Mouse (Mus musculus): Measurements from ENCODE around the gene Arpc2. TPM values are rescaled to one million over a fixed set of nuclear protein-coding genes. Genes with fewer than 3 reads are reported as not detected.

The Arpc2 gene
- total and polyA plus RNA-seq, 3 experiments = 234 to 522 (median 455) TPM

GRCm38 (mm10) chr1:74240832-74241231 lies 4.9 kb downstream of the Arpc2 start:
- TF ChIP-seq UBTF (IDR thresholded peaks at IDR 0.05; ENCODE audit: low read depth, low read length) = no peak
- TF ChIP-seq USF1 (IDR thresholded peaks at IDR 0.05; ENCODE audit: low read depth, low read length) = no peak
- TF ChIP-seq ELF1 (IDR thresholded peaks at IDR 0.05; ENCODE audit: low read depth, low read length) = no peak
- TF ChIP-seq MXI1 (IDR thresholded peaks at IDR 0.05; ENCODE audit: low read depth, low read length) = no peak
- Histone ChIP-seq H3K27me3 (replicated peaks) (no peaks in the 10 kb centered on the region), H3K27ac (ENCODE audit: insufficient read depth, low read depth) (no peak overlapping the region), H3K9me3 (replicated peaks; ENCODE audit: low read length) (no peaks in the 10 kb centered on the region), H3K4me1 (ENCODE audit: control insufficient read depth in 1 of 2, insufficient read depth in 2 of 2) (peaks cover 20 to 58% of the 10 kb centered on the region in 2 experiments), H3K4me2 (ENCODE audit: insufficient read depth, low read depth, poor library complexity, severe bottlenecking) (no peak overlapping the region; the same call in 1 of the 2 replicates), H3K36me3 (replicated peaks in 1 of 2; ENCODE audit: control insufficient read depth in 1 of 2, insufficient read depth in 1 of 2, low read length in 1 of 2) (peaks cover 3 to 45% of the 10 kb centered on the region in 2 experiments), H3K9ac (ENCODE audit: insufficient read depth, low read depth) (no peak overlapping the region), H3K79me2 (replicated peaks; ENCODE audit: control insufficient read depth, extremely low read depth, insufficient read depth, poor library complexity, severe bottlenecking) (peaks cover 93% of the 10 kb centered on the region), H3K4me3 (replicated peaks in 1 of 3; ENCODE audit: low read depth in 2 of 3, low read length in 2 of 3, poor library complexity in 1 of 3) (no peak overlapping the region)
- dilution Hi-C loops (cut with MboI; ENCODE audit: extremely low pct_ligation_motif_present, extremely low pct_unique_long_range_greater_than_20kb, low sequenced_read_pairs) = no loop called here
- no peak for DNase-seq (ENCODE audit: extremely low read depth)
- in situ Hi-C loops (cut with MboI; ENCODE audit: low pct_ligation_motif_present, low pct_unique_long_range_greater_than_20kb, low sequenced_read_pairs) = no loop called here

- Histone ChIP-seq H3K79me2 (replicated peaks; ENCODE audit: control insufficient read depth, extremely low read depth, insufficient read depth, poor library complexity, severe bottlenecking) (peaks cover 81% of the 10 kb centered on the region), H3K9me3 (replicated peaks; ENCODE audit: low read length) (no peaks in the 10 kb centered on the region), H3K9ac (ENCODE audit: insufficient read depth, low read depth) (no peak overlapping the region), H3K27ac (ENCODE audit: insufficient read depth, low read depth) (no peak overlapping the region), H3K4me1 (ENCODE audit: control insufficient read depth in 1 of 2, insufficient read depth in 2 of 2) (peaks cover 25 to 92% of the 10 kb centered on the region in 2 experiments), H3K36me3 (replicated peaks in 1 of 2; ENCODE audit: control insufficient read depth in 1 of 2, insufficient read depth in 1 of 2, low read length in 1 of 2) (peaks cover 14 to 62% of the 10 kb centered on the region in 2 experiments), H3K4me3 (replicated peaks in 1 of 3; ENCODE audit: low read depth in 2 of 3, low read length in 2 of 3, poor library complexity in 1 of 3) (no peak overlapping the region), H3K27me3 (replicated peaks) (no peaks in the 10 kb centered on the region), H3K4me2 (ENCODE audit: insufficient read depth, low read depth, poor library complexity, severe bottlenecking) (peak overlapping the region; percentile 55; the same call in 1 of the 2 replicates)
- DNase-seq (ENCODE audit: extremely low read depth) = no peak
- in situ Hi-C loops (cut with MboI; ENCODE audit: low pct_ligation_motif_present, low pct_unique_long_range_greater_than_20kb, low sequenced_read_pairs) (no loop called here), dilution Hi-C loops (cut with MboI; ENCODE audit: extremely low pct_ligation_motif_present, extremely low pct_unique_long_range_greater_than_20kb, low sequenced_read_pairs) (no loop called here)
- 0 out of 2 replicates have a peak, but pooled peaks have one; percentile 44 for TF ChIP-seq CHD2 (IDR thresholded peaks at IDR 0.05; ENCODE audit: low read length)
- no peak for TF ChIP-seq UBTF (IDR thresholded peaks at IDR 0.05; ENCODE audit: low read depth, low read length)
These were observed 9.6 kb downstream of the Arpc2 start for GRCm38 (mm10) chr1:74245525-74245924.

- peaks cover 20 to 67% of the 10 kb centered on the region in 2 experiments for H3K4me1 ChIP-seq (ENCODE audit: control insufficient read depth in 1 of 2, insufficient read depth in 2 of 2)
- H3K9me3 ChIP-seq (replicated peaks; ENCODE audit: low read length) = no peaks in the 10 kb centered on the region
- TF ChIP-seq MEF2A (IDR thresholded peaks at IDR 0.05; ENCODE audit: borderline replicate concordance, low read depth, low read length) (peak; percentile 78), SIN3A (IDR thresholded peaks at IDR 0.05; ENCODE audit: low read length) (peak; percentile 74; the same call in 1 of the 2 replicates), POLR2AphosphoS2 (IDR thresholded peaks at IDR 0.05; ENCODE audit: low read depth, low read length) (peak; percentile 50; the same call in 1 of the 2 replicates), POLR2A (IDR thresholded peaks at IDR 0.05; ENCODE audit: low read depth, low read length) (0 out of 2 replicates have a peak, but pooled peaks have one; percentile 35), TBP (conservative IDR thresholded peaks at IDR 0.05; ENCODE audit: low read depth, low read length) (peak; percentile 71), MAZ (IDR thresholded peaks at IDR 0.05; ENCODE audit: low read depth, low read length) (no peak), NRF1 (IDR thresholded peaks at IDR 0.05; ENCODE audit: low read depth, low read length) (peak; percentile 35; the same call in 1 of the 2 replicates), ETS1 (conservative IDR thresholded peaks at IDR 0.05; ENCODE audit: low read depth, low read length) (peak; percentile 62), MAFK (IDR thresholded peaks at IDR 0.05; ENCODE audit: insufficient replicate concordance, low read length) (0 out of 2 replicates have a peak, but pooled peaks have one; percentile 21), JUN (IDR thresholded peaks at IDR 0.05; ENCODE audit: insufficient read depth, low read depth, low read length) (peak; percentile 89), HCFC1 (IDR thresholded peaks at IDR 0.05; ENCODE audit: low read depth, low read length) (peak; percentile 68), TCF12 (IDR thresholded peaks at IDR 0.05; ENCODE audit: low read depth, low read length) (peak; percentile 52; the same call in 1 of the 2 replicates), EP300 (IDR thresholded peaks at IDR 0.05; ENCODE audit: low read length) (peak; percentile 89), CHD2 (IDR thresholded peaks at IDR 0.05; ENCODE audit: low read length) (no peak), JUND (conservative IDR thresholded peaks at IDR 0.05; ENCODE audit: low read depth, low read length) (peak; percentile 91), IRF4 (IDR thresholded peaks at IDR 0.05; ENCODE audit: low read depth, low read length) (peak; percentile 92), E2F4 (IDR thresholded peaks at IDR 0.05; ENCODE audit: insufficient replicate concordance, low read depth, low read length) (no peak), USF1 (IDR thresholded peaks at IDR 0.05; ENCODE audit: low read depth, low read length) (no peak), UBTF (IDR thresholded peaks at IDR 0.05; ENCODE audit: low read depth, low read length) (no peak), MYC (IDR thresholded peaks at IDR 0.05; ENCODE audit: low read depth, low read length) (peak; percentile 87; the same call in 1 of the 2 replicates), CHD1 (IDR thresholded peaks at IDR 0.05; ENCODE audit: low read depth, low read length) (peak; percentile 84; the same call in 1 of the 2 replicates), ELF1 (IDR thresholded peaks at IDR 0.05; ENCODE audit: low read depth, low read length) (peak; percentile 85)
- peaks cover 58% of the 10 kb centered on the region for H3K79me2 ChIP-seq (replicated peaks; ENCODE audit: control insufficient read depth, extremely low read depth, insufficient read depth, poor library complexity, severe bottlenecking)
- peak overlapping the region; percentile 84 for H3K4me2 ChIP-seq (ENCODE audit: insufficient read depth, low read depth, poor library complexity, severe bottlenecking)
- in situ Hi-C loops (cut with MboI; ENCODE audit: low pct_ligation_motif_present, low pct_unique_long_range_greater_than_20kb, low sequenced_read_pairs) = no loop called here
- peaks cover 38 to 70% of the 10 kb centered on the region in 2 experiments for H3K36me3 ChIP-seq (replicated peaks in 1 of 2; ENCODE audit: control insufficient read depth in 1 of 2, insufficient read depth in 1 of 2, low read length in 1 of 2)
- H3K27me3 ChIP-seq (replicated peaks) = no peaks in the 10 kb centered on the region
- no peak overlapping the region for H3K4me3 ChIP-seq (replicated peaks in 1 of 3; ENCODE audit: low read depth in 2 of 3, low read length in 2 of 3, poor library complexity in 1 of 3)
- peak; percentile 84 for DNase-seq (ENCODE audit: extremely low read depth)
- H3K27ac ChIP-seq (ENCODE audit: insufficient read depth, low read depth) = peak overlapping the region; percentile 86
- dilution Hi-C loops (cut with MboI; ENCODE audit: extremely low pct_ligation_motif_present, extremely low pct_unique_long_range_greater_than_20kb, low sequenced_read_pairs) = no loop called here
- peak overlapping the region; percentile 72 for H3K9ac ChIP-seq (ENCODE audit: insufficient read depth, low read depth)
These were observed 12.9 kb downstream of the Arpc2 start for GRCm38 (mm10) chr1:74248799-74249198.
